Mouse (Mus musculus) right cerebral cortex, adult 18-20 months (tissue): ENCODE measurements around the gene Sh3gl2.
A peak's percentile ranks its signal among the peaks of the same experiment; 100 is the strongest.

Experiments
- DNase-seq: peaks from one replicate; pipeline ENCODE4 v3.0.0; 2022; ENCODE audit warnings: mixed read lengths

The Sh3gl2 gene

DNA sequence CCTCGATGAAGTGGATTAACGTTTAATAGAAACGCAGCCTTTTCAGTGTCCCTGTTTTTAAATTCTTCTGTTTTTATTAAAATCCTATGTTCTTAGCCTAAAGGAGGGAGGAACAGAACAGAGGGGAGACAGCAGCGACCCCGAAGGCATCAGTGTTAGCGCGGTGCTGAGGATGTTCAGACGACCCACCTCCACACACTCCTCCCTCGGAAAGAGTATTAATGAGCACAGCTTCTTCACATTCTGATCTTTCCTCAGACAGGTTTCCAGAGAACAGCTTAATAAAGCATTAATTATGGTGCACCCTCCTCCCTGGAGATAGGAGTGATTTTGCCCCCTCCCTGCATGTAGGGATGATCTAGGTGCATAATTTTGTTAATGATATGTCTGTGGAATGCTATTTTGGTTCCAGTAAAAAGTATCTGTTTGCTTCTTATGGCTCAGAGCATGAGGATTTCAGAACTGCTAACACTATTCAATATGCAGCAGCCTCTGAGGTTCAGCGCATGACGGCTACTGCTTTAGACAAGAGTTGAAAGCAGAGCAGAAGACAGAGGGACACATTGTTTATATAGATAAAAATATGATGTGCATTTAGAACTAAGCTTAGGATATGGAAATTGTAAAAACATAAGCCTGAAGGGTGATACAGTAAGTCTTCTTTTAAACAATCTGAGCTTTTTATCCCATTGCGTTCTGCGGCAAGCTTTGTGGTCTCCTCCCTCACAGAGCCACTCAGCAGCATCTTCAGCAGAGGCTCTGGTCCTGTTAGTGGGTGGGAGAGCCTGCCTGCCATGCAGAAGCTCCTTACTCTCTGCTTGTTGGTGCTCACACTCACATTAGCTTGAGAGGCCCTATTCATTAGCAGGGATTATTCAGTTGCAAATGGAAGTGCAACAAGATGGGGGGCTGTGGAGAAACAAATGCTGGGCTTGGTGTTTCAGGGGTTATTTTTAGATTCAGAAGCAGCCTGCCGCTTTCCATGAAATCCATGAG lies 27.8 kb downstream of the Sh3gl2 start:
- peak; percentile 32 for DNase-seq

DNA sequence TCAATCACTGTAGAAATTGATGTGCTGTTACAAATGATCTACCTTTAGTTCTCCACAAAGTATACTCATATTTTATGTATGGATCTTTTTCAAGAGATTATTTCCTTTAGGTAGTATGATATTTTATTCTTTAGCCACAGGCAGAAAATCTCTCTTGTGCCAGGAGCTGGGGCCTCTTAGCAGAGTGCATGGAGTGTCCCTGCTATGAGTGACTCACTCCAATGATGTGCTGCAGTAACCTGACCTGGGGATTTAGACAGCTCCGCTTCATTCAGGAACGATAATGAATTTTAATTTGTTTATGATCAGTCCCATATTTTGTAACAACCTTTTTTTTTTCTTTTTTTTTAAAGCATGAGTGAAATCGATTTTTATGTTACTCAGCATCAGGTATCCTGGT lies 36.7 kb downstream of the Sh3gl2 start:
- DNase-seq, result no peak

DNA sequence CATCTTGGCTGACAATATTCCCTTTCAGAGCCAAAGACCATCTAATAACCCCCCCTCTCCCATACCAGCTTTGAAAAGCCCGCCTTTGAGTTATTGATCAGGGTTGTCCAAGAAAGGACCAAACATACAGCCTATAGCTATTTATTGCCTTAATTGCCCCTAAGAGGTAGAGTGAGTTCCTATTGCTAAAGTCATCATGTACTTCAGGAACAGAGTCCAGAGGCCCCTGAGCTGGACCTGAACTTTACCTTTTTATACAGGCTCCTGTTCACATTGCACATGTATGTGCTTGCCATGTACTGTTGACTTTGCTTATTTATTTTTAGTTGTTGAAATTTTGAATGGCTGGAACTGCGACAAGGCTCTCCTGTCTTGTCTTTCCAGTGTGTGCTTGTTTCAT lies 37.6 kb downstream of the Sh3gl2 start:
- no peak for DNase-seq

DNA sequence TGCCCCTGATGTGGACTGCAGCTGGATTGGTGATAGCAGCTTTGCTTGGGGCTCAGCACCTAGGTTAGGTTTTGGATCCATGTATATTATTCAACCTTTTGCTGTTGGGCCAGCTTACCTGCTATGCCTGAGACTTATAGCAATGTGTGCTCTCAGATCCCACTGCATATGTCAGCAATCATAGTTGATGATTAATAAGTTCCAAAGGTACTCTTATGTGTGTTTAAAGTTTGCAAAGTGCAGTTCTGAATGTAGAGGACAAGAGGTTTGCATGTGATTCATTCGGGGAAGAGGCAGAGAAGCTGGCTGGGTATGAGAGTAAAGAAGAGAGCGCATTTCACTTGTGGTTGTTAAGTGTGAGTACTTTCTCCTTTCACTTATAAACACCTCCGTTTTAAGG lies 43.7 kb downstream of the Sh3gl2 start:
- no peak for DNase-seq

DNA sequence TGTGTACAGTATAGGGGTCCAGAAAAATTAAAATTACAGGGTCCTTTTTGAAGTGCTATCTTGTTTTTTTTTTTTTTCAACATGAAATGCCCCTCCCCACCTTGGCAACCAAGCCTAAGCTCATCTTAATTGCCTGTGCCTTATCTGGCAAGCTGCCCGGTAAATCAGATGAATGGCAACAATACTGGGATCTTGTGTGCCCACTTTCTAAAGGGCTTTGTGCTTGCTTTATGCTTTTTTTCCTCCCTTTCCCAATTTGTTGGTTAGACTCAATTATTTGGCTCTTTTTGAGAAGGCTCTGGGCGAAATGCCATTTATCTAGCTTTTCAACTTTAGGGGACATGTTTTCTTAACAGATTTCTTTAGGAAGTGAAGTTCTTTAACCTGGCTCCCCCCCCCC lies 45.3 kb downstream of the Sh3gl2 start:
- no peak for DNase-seq

DNA sequence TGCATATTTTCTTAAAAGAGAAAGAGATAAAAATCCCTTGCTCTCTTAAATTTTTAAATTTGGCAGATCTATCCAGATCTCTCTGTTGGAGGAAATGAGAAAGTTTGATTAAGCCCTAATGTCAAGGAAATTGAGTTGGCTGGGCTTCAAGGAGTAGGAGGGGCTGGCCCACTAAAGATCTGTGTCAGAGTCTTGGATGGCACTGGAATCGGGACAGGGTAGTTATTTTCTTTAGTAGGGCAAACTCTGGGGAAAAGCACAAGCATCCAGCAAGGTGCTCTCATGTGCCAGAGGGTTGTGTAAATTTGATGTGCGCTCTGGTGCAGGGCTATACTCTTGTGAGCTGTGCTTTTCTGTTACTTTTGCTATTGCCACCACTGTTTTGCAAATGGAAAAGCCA lies 45.9 kb downstream of the Sh3gl2 start:
- no peak for DNase-seq

DNA sequence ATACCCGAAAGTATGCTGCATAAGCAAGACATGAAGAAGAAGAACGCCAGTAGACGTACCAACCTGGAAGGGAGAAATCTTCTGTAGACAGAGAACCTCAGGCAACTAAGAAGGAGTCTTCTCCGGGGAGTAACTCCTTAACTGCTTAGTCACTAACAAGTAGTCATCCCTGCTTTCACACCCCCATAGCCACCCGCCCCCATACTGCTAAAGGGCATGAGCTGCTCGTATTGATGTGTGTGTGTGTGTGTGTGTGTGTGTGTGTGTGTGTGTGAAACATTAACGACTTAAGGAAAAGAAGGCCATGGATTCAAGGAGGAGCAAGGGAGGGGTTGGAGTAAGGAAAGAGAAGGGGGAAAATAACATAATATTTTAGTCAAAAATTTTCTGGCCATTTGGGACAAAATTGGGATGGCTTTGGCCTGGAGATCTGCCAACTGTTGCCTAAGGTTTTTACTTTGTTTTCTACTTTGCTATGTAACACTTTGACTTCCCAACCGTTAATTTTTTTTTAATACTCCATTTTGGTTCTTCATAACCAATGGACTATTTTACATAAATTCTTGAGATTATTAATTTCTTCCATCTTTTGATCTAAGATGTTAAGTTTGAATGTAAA lies 51.0 kb downstream of the Sh3gl2 start:
- no peak for DNase-seq

DNA sequence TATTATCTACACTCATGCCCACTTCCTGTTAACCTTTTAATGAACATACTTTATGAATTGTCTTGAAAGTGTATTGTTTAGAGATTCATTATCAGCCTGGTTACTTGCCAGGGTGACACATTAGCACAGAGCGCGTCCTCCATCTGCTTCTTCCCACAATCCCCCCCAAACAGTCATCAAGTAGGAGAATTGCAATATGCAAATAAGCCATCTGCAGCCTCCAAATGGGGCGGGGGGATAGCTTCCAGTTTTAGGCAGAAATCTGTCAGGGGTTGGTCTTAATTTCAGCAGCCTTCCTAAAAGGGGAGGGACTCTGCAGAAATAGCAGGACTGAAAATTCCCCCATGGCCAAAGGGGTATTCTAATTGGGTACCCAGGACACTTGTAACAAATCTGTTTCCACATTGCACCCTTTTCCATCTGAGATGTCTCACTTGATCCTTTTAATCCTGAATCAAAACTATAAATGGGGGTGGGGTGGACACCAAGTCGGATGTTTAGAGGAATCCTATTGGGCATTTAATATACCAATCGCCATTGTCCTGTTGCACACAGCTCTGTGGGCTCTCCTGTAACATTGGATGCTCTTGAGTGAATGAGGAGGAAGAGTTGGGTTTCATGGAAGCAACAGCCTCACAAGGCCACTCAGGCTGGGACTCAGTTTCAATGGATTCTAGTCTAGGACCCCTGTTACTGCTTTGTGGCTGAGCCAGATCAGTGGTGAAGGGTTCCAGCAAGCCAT lies 51.7 kb downstream of the Sh3gl2 start:
- DNase-seq, result no peak

DNA sequence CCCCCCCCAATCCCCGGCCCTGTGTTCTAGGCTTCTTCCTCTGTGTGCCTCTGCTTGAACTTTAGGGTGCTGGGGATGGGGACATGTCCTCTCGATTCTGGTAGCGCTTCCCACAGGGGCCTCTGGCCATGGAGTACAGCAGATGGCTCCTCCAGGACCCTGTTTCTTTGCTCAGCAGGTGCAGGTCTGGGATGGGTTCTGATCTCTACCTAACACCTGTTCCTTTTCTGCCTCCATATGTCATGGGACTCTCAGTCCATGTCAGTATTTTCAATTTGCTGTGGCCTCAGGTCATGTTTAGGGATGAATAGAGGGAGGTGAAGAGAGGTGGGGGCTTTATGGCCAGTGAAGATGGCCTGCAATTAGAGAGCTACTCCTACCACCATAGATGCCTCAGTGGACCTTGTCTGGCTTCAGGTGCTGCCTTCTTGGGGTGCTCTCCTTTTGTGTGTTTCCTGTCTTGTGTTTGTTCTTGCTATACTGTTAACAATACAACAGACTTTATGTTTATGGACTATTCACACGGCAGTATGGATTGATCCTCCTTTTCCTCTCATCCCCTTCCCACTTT lies 52.9 kb downstream of the Sh3gl2 start:
- DNase-seq, result no peak

DNA sequence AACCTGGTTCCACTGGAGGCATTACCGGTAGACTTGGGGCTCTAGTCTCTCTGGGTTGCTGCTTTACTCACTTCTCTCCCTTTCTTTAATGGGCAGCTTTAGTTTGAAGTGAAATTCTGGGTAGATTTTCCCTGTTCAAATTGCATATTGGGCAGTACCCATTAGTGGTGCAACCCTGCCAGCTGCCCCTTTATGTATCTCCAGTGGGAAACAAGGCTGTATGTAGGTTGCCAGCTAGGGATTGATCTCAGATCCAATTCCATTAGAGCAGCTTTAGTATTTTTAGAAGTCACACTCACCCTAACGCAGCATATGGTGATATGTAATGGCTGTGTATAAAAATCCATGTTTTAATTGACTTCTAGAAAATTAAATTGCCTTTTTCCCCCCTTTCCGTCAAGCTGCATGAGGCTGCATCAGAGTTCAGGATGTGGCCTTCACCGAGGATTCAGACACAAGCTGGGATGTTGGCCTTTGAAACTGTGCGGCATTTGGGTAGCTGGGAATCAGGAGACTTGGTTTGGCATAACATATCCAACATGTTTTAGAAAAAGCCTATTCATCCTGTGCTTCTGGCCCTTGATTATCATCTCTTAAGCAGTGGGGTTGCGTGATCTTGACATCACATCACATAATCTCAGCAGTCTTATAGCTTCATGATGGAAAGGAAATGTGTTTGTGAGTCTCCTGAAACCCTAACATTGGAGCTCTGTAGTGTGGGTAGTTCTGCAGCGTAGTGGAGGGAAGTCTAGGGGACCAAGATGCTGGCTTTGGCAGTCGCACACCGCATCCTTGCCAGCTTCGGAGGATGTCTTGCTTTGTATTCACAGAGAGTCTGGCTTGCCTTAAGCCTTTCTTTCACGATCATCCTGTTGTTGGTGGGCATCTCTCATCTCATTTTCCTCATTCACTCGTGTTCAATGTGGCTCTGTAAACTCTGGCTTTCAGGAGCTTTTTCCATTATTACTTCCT lies 56.0 kb downstream of the Sh3gl2 start:
- peak; percentile 76 for DNase-seq

DNA sequence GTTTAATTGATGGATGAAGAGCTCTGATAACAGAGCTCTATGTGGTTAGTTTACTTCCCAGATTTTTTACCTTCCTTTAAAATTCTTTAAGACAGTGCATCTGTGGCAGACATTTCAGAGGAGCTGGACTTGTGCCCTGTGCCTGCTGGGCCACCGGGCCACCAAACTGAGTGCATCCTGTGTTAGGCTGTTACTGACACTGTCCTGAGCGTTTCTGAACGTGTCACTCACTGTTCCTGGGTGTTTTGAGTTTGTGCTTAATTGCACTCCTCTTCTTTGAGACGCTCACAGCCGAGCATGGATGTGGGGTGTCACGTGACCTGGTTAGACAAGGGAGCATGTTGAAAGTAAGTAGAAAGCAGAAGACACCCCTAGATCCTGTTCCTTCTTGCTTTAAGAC lies 57.2 kb downstream of the Sh3gl2 start:
- no peak for DNase-seq

DNA sequence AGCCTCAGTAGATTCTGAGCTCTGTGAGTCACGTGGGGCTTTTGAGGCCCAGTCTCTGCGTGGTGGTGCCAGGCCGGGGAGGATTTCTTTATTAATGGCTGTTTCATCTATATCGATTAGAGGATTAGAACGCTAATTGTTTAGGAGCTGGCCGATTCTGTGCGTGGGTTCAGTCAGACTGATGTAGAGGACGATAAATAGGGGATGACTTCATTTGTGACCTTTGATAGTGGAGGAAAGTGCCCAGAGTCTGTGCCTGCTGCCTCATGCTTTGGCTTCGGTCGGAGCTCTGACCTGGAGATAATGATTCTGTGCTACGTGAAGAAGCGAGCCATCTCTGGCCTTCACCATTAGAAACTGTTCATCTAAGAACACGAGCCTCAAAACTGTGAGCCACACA lies 57.7 kb downstream of the Sh3gl2 start:
- DNase-seq, result no peak

DNA sequence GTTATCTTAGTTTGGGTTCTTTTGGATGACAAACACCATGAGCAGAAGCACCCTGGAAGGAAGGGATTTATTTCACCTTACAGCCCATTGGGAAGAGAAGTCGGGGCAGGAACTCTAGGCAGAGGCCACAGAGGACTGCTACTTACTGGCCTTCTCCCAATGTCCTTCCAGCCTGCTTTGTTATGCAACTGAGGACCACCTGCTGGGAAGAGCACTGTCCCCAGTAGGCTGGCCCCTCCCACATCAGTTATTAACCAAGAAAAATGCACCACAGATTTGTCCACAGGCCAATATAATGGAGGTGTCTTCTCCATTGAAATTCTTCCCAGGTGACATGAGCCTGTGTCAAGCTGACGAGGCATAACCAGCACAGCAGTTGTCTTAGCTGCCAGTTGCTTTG lies 62.5 kb downstream of the Sh3gl2 start:
- DNase-seq, result no peak

DNA sequence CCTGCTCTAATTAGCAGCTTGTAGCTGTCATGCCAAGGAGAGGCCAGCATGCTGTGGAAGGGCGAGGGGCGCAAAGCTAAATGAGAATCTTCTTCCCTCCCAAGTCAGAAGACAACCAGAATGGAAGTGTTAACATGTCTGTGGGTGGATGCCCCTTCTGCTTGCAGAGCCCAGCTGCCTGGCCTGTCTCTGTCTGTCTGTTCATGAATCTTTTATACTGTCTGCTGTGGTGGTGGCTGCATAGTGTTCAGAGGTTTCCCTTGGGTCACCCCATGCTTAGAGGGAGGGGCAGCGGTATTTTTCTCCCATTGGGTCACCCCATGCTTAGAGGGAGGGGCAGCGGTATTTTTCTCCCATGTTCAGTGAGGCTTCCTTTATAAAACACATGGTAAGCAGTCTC lies 68.0 kb downstream of the Sh3gl2 start:
- peak; percentile 33 for DNase-seq

DNA sequence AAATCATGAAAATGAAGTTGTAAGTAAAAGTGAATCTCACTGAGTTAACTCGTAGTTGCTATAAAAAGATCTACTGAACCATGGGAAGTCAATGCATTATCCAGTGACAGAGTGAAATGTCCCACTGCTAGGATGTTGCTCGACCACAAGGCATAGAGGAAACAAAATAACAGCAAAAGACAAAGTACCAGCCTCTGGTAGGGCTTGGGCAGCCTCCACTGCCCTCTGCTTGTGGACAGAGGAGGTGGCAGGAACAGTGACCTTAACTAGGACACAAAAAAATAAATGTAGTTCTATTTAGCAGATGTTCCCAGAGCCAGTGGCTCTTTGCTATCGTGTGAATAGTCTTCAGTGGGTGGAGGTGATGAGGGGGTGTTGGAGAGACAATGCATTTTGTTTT lies 68.5 kb downstream of the Sh3gl2 start:
- no peak for DNase-seq

DNA sequence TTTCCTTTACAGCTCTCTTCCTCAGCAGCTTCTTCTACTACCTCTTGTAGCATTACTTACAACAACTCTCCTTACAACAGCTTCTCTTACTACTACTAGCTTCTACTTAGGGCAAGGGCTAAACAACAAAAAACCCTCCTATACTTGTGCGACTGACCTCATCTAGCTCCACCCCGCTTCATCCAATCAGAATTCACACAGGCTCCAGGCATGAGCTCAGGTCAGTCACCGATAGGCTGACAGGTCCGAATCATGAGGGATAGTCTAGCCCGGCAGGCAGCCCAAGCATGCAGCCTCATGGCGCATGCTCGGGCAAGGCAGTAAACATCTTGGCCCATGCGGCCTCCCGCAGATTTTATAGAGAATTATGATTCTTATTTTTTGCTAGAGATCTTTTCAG lies 78.2 kb downstream of the Sh3gl2 start:
- DNase-seq, result no peak

DNA sequence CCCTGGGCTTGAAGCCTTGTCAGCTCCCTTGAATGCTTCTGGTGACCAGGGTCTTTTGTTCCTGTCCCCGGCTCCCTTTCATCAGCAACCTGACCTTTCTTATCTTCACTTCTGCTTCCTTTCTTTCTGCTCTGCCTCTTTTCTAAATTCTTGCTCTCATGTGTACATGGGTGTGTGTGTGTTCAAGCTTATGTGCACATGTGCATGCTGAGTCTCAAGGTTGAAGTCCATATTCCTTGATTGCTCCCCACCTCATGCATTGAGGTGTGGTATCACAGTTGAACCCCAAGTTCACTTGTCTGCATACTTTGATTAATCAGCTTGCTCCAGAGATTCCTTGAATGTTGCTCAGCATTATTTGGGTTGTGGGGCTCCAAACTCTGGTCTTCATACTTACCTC lies 85.1 kb downstream of the Sh3gl2 start:
- no peak for DNase-seq

DNA sequence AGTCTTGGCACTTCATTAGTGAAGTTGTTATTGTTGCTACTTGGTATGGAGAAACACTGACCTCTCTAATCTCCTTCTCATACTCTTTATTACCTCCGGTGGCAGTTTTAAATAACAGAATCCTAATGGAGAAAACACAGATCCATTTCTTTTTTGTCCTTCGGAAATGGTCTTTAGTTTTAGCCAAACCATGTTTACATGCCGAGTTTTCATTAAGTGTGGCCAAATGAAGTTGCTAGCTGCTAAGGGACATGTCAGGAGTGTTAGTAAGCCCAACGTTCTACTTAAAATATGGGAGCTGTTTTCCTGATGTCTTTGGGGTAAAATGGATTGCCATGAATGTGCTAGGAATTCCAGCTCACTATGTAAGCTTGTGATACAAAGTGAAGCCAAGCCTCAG lies 86.4 kb downstream of the Sh3gl2 start:
- no peak for DNase-seq

DNA sequence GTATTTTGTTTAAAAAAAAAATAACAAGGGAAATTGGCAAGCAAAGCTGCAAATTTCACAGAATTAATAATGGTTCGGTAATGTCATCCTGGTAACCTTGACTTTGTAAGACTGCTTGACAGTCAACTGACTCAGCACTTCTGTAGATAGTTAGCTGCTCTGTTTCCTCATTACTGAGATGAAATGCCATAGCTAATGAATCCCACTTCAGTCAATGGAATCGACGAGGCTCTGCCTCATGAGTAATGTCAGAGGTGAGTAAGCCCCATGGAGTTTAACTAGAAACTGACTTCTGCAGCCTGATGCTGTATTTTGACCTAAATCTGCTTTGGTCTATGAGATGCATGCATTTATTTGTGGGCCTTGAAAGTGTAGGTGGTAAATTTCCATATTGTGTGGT lies 88.4 kb downstream of the Sh3gl2 start:
- DNase-seq, result no peak

DNA sequence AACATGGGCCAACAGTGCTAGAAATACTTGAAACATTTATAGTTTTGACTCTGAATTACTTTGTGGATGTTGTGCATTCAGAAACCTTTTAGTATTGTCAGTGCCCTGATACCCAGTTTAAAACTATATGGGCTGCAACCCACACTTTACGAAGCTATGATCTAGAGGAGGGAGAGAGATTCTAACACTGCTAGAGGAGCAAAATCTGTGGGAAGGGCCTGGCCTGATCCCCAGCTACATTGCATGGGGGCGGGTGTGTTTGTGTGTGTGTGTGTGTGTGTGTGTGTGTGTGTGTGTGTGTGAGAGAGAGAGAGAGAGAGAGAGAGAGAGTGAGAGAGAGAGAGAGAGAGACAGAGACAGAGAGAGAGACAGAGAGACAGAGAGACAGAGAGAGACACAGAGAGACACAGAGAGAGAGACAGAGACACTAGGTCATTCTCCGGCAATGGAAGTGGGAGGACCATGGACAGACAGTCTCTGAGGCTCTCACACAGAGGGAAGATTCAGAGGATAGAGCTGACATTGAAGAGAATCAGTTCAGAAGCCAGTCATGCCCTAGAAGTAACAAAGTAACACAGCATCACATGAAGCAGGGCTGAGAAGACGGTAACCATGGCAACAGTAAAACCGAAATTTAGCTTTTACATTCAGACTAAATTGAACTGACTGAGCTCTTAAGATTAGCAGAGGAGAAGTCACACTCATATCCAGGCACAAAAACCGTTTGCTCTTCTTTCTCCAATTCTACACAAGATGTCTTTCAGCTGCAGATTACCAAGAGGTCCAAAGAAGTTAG lies 95.9 kb downstream of the Sh3gl2 start:
- peak; percentile 49 for DNase-seq

DNA sequence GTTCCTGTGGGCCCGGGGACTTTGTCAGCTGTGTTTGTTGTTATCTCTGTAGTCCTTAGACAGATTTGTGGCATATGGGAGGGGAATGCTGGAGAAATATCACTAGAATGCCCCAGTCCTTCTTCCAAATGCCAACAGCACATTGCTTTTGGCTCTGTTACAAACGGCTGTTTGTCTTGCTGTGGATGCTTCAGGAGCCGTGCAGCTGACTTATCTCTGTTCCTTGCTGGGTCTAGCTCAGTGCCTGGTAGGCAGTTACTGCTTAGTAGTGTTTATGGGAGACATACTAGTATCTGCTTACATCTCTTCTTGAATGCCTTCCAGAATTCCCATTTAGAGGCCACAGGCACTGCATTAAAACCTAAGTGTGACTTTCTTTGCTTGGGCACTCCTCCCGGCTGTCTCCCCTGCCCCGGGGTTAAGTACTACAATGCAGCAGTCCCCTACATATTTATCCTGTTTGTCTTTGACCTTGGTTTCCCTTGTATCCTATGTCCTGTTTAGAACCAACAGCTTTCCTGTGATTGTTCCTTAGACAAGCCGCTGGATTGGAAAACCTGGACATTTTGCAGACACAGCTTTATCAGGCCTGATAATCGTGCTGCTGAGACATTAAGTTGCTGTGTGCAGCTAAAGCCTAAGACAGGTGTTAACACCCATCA lies 101.1 kb downstream of the Sh3gl2 start:
- no peak for DNase-seq
